Mouse (Mus musculus): ENCODE measurements around the gene Ddx25.

GRCm38 (mm10) chr9:35508234-35508633, 50.1 kb downstream of the Ddx25 start:
- TF ChIP-seq TAL1 (IDR thresholded peaks at IDR 0.05; ENCODE audit: low read length) (no peak), GATA1 (IDR thresholded peaks at IDR 0.05; ENCODE audit: low read length) (no peak)
